Mouse (Mus musculus) frontal cortex, adult 2 months (tissue): ENCODE data around the gene Armcx4. TPM values are rescaled to one million over a fixed set of nuclear protein-coding genes. Genes with fewer than 3 reads are reported as not detected.
"Not testable (repeated sequence)": the region's sequence is repeated elsewhere in the genome, so short reads cannot be mapped to it uniquely, and the experiment has no call there.

ENCODE experiments used
- DNase-seq, 2 experiments: peaks; one replicate each; pipeline ENCODE4 v3.0.0; 2022; ENCODE audit warnings: low spot score in 1 of 2; ENCODE audit errors: extremely low spot score in 1 of 2
- polyA plus RNA-seq: library from polyadenylated mRNA; depleted of rRNA; stranded (reverse); fragments of >200 nt; gene quantifications from 2 replicates; pipeline ENCODE4 v1.2.3, GENCODE M21; 2012; rRNA removed

Gene Armcx4
- polyA plus RNA-seq: 16.5 and 17.9 TPM in 2 replicates

- DNase-seq: peak; percentile 41 to 62
Measured at GRCm38 (mm10) chrX:134686267-134686666, at the start of gene Armcx4. Gene Armcx4 (plus strand): TSS chrX:134686519.

GRCm38 (mm10) chrX:134641000-134641760 is 45.1 kb upstream of the Armcx4 start:
- DNase-seq: no peak

- no peak for DNase-seq
Measured at GRCm38 (mm10) chrX:134646338-134646737, 40.0 kb upstream of the Armcx4 start.

DNA sequence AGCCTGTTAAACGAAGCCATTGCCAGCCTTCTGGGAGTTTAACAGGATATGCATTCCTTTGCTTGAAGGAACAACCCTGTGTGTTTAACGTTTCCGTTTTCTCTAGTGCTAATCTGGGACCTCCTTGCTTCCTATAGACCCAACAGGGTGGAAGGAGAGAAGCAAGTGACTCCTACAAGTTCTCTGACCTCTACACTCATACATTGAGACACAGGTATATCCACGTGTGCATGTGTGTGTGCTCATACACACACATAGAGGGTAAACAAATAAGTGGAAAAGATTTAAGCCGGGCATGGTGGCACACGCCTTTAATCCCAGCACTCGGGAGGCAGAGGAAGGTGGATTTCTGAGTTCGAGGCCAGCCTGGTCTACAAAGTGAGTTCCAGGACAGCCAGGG is 38.9 kb upstream of the Armcx4 start:
- no peak for DNase-seq

DNA sequence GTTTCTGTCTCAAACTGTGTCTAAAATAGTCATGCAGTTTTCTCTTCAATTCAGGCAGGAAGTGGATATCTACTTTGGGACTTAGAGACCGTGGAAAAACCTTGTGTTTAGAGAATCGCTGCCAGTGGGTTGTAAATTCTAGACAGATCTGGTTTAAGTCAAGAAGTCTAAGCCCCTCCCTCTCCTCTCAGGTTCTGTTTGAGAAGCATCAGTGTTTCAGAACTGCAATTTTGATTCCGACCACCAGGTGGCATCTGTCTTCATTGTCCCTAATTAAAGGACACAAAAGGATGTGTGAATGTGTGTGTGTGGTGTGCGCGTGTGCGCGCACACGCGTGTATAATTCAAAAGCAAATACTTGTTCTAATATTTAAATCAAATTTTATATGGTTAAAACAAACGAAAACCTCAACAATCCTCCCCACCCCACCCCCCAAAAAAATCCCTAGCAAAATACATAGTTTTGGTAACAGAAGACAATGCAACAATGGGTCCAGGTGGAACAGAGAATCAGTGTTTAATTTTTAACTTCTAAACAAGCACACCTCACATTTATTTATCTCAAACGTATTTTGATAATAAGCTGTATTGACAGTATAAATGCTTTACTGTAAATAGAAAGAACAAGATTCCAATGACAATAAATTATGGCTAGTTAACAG is 38.2 kb upstream of the Armcx4 start:
- peak; percentile 53 to 90 for DNase-seq

- no peak for DNase-seq
Measured at GRCm38 (mm10) chrX:134652061-134652460, 34.3 kb upstream of the Armcx4 start.

DNA sequence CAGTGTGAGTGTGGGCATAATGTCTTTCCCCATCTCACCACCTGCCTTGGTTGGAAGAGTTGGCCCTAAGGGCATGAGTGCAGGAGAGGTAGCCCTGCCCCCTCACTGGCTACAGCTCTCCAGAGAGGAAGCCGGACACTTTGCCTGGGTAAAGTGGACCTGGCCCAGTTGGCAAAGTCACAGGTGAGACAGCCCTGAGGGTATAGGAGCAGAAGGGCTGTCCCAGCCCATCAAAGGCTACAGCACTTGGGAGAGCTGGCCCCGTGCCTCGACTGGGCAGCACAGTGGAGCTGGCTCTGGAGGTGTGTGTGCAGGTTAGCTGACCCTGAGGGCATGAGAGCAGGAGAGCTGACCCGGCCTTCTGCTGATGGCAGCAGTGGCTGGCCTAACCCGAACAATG is 24.7 kb upstream of the Armcx4 start:
- DNase-seq: no peak

- no peak for DNase-seq
Measured at GRCm38 (mm10) chrX:134675022-134675421, 11.3 kb upstream of the Armcx4 start.

DNA sequence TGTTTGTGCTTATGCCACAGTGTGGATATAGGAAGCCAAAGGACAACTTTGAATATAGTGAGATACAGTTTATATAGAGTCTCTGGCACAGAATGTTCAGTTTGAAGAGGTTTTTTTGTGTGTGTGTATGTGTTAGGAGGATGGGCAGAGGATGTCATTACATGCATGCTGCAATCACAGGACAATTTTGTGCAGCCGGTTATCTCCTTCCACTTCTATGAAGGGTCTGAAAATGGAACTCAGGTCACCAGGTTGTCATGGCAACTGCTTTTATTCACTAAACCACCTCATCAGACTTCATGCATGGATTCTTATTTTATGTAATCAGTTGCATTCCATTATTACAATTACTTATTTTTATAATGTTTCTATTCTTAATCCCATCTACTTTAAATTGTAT is 10.4 kb upstream of the Armcx4 start:
- DNase-seq: no peak

DNA sequence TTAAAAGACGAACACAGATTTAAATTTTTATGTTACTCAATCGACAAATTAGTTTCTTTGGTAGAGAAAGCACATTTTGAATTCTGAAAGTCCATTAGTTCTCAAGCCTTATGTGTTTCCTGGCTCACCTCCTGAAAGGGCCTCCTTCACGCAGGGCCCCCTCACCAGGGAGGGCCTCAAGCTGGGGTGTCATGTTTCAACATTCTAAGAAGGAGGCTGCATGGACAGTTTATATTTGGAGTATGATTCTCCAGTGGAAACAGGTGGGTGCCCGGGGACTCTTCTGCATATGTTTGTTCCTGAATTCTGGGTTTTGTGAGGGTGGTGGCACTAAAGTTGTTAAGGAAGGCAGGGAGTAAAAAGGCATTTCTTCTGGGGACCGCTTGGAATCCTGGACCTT is 1.4 kb upstream of the Armcx4 start:
- no peak for DNase-seq

DNA sequence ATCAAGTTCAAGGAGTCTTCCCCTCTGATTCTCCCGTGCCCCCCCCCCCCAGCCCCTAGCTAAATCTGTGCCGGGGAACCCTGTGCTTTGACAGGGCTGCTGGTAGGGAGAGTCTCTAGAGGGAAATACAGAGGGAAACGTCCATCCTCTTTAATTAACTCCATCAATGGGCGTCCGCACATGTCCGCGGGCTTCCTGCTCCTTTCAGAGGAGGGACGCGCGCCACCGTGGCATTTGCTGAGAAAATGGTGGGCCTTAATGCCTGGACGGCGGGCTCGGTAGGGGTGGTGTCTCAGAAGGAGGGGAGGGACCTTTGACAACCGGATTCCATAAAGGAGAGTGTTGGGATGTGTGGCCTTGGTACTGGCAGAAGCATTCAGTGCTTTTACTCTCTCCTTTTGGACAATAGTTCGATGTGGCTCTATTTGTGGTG is 436 bp downstream of the Armcx4 start:
- DNase-seq: peak in 1 of 2 experiments; percentile 23

GRCm38 (mm10) chrX:134689676-134690075 is 3.4 kb downstream of the Armcx4 start:
- DNase-seq: no peak

DNA sequence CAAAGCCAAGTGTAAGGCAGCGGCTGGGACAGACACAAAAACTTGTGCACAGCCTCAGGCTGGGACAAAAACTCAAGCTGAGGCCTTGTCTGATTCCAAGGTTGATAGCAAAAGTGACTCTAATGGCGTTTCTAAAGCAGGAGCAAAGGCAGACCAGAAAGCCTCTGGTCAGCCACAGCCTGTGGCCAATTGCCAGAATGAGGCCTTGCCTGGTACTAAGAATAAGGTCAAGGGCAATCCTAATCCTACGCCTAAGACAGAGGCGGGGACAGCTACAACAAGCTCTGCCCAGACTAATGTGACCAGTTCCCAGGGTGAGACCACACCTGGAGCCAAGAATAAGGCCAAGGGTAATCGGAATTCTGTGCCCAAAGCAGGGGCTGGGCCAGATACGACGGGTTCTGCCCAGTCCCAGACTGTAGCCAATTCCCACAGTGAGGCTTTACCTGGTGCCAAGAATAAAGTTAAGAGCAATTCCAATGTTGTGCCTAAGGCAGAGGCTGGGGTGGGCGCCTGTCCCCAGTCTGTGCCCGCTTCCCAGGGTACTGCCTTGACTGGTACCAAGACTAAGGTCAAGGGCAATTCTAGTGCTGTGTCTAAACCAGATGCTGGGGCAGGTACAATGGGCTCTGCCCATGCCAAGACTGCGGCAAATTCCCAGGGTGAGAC is 4.7 kb downstream of the Armcx4 start:
- no peak for DNase-seq

- no peak for DNase-seq
Measured at GRCm38 (mm10) chrX:134691540-134691935, 5.2 kb downstream of the Armcx4 start.

DNA sequence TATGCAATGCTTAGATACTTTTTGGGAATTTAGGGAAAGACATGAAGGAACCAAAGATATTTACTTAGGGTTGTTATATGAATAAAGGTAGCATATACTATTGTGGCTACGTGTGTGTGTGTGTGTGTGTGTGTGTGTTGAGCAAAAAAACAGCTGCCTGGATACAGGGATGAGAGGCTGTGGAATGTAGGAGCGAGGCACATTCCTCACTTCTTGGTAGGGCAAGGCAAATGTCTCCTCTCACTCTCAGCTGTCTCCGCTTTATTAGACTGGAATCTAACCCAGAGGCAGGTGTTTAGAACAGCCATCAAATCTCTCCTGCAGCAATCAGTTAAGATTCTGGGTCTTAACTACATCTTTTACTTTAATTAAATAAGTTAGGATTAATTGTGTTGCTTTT is 30.5 kb downstream of the Armcx4 start:
- no peak for DNase-seq

DNA sequence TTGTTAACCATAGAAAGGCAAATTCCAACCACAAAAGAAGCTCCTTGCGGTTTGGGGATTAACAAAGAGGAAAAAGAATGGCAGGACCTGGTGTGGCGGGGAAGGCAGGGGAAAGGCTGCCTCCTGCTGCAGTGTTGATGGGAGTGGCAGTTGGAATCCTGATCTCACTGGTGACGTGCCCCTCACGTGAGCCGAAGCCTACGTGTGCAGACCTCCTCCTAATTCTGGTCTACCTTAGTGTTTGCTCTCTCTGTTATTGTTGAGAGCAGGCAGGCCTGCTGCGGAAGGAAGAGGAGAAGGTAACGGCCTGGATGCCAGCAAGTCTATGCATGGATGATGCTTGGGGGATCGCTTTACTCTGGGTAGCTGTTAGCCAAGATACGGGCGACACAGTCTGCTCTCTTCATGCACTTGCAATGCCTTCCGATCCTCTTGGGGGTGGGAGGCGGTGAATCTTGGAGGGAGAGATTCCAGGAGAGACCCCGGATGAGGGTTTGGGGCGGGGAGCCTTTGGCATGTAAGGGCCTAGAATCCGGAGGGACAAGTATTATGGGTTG is 31.5 kb downstream of the Armcx4 start, which contains the start of gene Armcx1:
TSS of gene Armcx1 (plus strand) at position 212 of the 557 bp plus-strand sequence.
- DNase-seq: peak; percentile 45 to 71

DNA sequence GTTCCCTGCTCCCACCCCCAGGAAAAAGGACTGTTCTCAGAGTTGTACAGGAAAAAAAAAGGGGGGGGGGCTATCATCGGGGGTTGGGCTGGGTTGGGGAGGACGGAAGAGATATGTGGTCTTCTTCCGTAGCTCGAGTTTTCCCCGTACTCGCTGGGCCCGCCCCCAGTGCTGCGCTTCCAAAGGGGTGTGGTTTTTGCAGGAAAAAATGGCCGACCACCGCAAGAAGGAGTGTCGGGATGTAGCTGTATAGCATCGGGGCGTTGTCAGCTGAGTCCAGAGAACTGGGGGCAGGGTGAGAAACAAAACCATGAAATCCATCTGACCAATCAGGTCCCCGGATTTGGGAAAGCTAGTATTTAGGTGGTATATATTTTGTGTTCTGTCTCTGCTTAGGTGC is 32.2 kb downstream of the Armcx4 start:
- peak; percentile 27 to 72 for DNase-seq

- not testable (repeated sequence) for DNase-seq
Measured at GRCm38 (mm10) chrX:134723762-134724161, 37.4 kb downstream of the Armcx4 start.

DNA sequence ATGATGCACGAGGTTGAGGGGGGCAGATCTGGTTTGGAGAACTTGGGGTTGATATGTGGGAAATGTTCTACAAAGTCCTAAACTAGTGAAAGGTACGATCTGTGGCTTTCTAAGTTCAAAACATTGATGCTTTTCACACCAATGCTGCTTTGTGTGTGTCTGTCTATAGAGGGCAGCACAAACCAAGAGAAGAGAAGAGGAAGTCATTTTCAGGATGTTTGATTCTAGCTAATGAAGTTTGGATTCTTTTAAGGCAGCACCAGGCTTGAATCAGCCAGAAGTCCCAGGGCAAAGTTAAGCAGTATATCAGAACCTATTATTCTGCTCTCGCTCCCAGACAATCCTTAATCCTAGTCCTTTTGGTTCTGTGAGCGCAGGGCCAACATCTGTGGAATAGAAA is 43.5 kb downstream of the Armcx4 start:
- DNase-seq: peak in 1 of 2 experiments; percentile 41

- DNase-seq: no peak
Measured at GRCm38 (mm10) chrX:134737796-134738195, 51.5 kb downstream of the Armcx4 start.

GRCm38 (mm10) chrX:134739160-134739559 is 52.8 kb downstream of the Armcx4 start:
- DNase-seq: no peak
